ENCODE assay signal across 25 mouse cellular contexts in genomic region chr7:44792781-44793180, GRCm38 (mm10). TPM values are rescaled to one million over a fixed set of nuclear protein-coding genes. Genes with fewer than 3 reads are reported as not detected.
DNase-seq lines count a peak whose midpoint lies in the region; ATAC-seq lines count a peak whose summit lies in the region.
"Had no signal": no experiment of that assay in that cellular context is flagged by ENCODE, and none has a peak within 500 bp of the region (broad histone marks: within the 10 kb centered on the region; RNA-seq: fewer than 3 reads in every experiment).

No protein-coding gene starts in this region.

- no peaks in the 10 kb centered on the region for H3K36me3 ChIP-seq in intestine, embryonic 14.5 days (ENCODE audit: control insufficient read depth, insufficient read depth, low read length)
- H3K36me3 ChIP-seq in intestine, embryonic 16.5 days (ENCODE audit: control insufficient read depth, insufficient read depth, low read length): no peaks in the 10 kb centered on the region
- no peaks in the 10 kb centered on the region for H3K36me3 ChIP-seq in megakaryocyte, embryonic 14.5 days (replicated peaks; ENCODE audit: low read length)
- H3K36me3 ChIP-seq in macrophage (ENCODE audit: inconsistent target): no peaks in the 10 kb centered on the region
- H3K36me3 ChIP-seq: embryonic facial prominence, embryonic 15.5 days; forebrain, embryonic 10.5 days; G1E; heart, embryonic 13.5 days; hindbrain, embryonic 13.5 days had no signal

- peak; percentile 20 for DNase-seq in intestine, embryonic 14.5 days (ENCODE audit: low spot score)
- no peak for DNase-seq in left cerebral cortex, postnatal 4 days
- DNase-seq: adrenal gland, adult 8-10 months; adrenal gland, postnatal 36 days; B cell, adult 2 months; cerebellum, adult 11 months; cerebellum, adult 8-10 months; cerebellum, postnatal 14 days; embryo, embryonic 11 days; gastrocnemius, adult 2 months; gastrocnemius, postnatal 36 days; heart, adult 18-20 months had no signal

- intact Hi-C loops in left cerebral cortex, postnatal 4 days (cut with DNase I): no loop called here

- ATAC-seq in intestine, embryonic 14.5 days (replicated peaks; ENCODE audit: low FRiP score, low TSS enrichment, low read depth): no peak
- ATAC-seq in intestine, embryonic 16.5 days: no peak
- ATAC-seq in megakaryocyte, adult 5-6 weeks (ENCODE audit: poor library complexity, severe bottlenecking): no peak
- ATAC-seq: CD4-positive, CD25-positive, alpha-beta regulatory T cell, adult 4 months; forebrain, embryonic 14.5 days; hindbrain, postnatal 0 days had no signal

- no peak overlapping the region for H3K27ac ChIP-seq in intestine, embryonic 14.5 days (ENCODE audit: low read depth)
- H3K27ac ChIP-seq in intestine, embryonic 16.5 days (ENCODE audit: low read length): no peak overlapping the region
- peak overlapping the region; percentile 88 for H3K27ac ChIP-seq in macrophage
- H3K27ac ChIP-seq: embryonic facial prominence, embryonic 15.5 days; forebrain, embryonic 10.5 days; gastrocnemius, adult 2 months; heart, embryonic 13.5 days; hindbrain, embryonic 13.5 days; hindbrain, postnatal 0 days had no signal

- no peak overlapping the region for H3K9ac ChIP-seq in intestine, embryonic 14.5 days (ENCODE audit: low read length)
- H3K9ac ChIP-seq in intestine, embryonic 16.5 days (ENCODE audit: low read depth, low read length): no peak overlapping the region
- H3K9ac ChIP-seq: embryonic facial prominence, embryonic 15.5 days; heart, embryonic 13.5 days; hindbrain, embryonic 13.5 days had no signal

- no peaks in the 10 kb centered on the region for H3K79me2 ChIP-seq in macrophage (ENCODE audit: inconsistent target)

- 85% methylated on average over 6 of the region's 6 CpGs for WGBS in intestine, embryonic 14.5 days
- 82% methylated on average over 6 of the region's 6 CpGs for WGBS in intestine, embryonic 16.5 days
- WGBS in macrophage (ENCODE audit: missing documents): 50% methylated on average over 6 of the region's 6 CpGs

- H3K4me2 ChIP-seq in intestine, embryonic 14.5 days (ENCODE audit: low read length): no peak overlapping the region
- no peak overlapping the region for H3K4me2 ChIP-seq in intestine, embryonic 16.5 days (ENCODE audit: low read depth, low read length)
- H3K4me2 ChIP-seq: embryonic facial prominence, embryonic 15.5 days; heart, embryonic 13.5 days; hindbrain, embryonic 13.5 days had no signal

- no peak overlapping the region for H3K4me3 ChIP-seq in intestine, embryonic 14.5 days (ENCODE audit: low read depth, low read length)
- H3K4me3 ChIP-seq in intestine, embryonic 16.5 days (ENCODE audit: low read length): no peak overlapping the region
- H3K4me3 ChIP-seq in megakaryocyte, embryonic 14.5 days (replicated peaks): peak overlapping the region; percentile 75
- H3K4me3 ChIP-seq in macrophage (ENCODE audit: inconsistent target): no peak overlapping the region
- H3K4me3 ChIP-seq: embryonic facial prominence, embryonic 15.5 days; erythroblast, embryonic 14.5 days; forebrain, embryonic 10.5 days; gastrocnemius, adult 2 months; heart, embryonic 13.5 days; hindbrain, embryonic 13.5 days had no signal

- H3K4me1 ChIP-seq in intestine, embryonic 14.5 days (replicated peaks; ENCODE audit: control insufficient read depth, insufficient read depth, low read length): no peaks in the 10 kb centered on the region
- H3K4me1 ChIP-seq in intestine, embryonic 16.5 days (ENCODE audit: control insufficient read depth, insufficient read depth, low read length): no peaks in the 10 kb centered on the region
- peaks cover 55% of the 10 kb centered on the region for H3K4me1 ChIP-seq in megakaryocyte, embryonic 14.5 days
- H3K4me1 ChIP-seq: embryonic facial prominence, embryonic 15.5 days; forebrain, embryonic 10.5 days; heart, embryonic 13.5 days; hindbrain, embryonic 13.5 days had no signal

- no peaks in the 10 kb centered on the region for H3K9me3 ChIP-seq in intestine, embryonic 14.5 days (ENCODE audit: control insufficient read depth, low read length)
- H3K9me3 ChIP-seq in intestine, embryonic 16.5 days (ENCODE audit: control insufficient read depth, low read length): no peaks in the 10 kb centered on the region
- peaks cover 32% of the 10 kb centered on the region for H3K9me3 ChIP-seq in megakaryocyte, embryonic 14.5 days
- H3K9me3 ChIP-seq: embryonic facial prominence, embryonic 15.5 days; hindbrain, embryonic 13.5 days had no signal

- H3K27me3 ChIP-seq in intestine, embryonic 14.5 days (replicated peaks; ENCODE audit: control insufficient read depth, insufficient read depth, low read length): no peaks in the 10 kb centered on the region
- no peaks in the 10 kb centered on the region for H3K27me3 ChIP-seq in intestine, embryonic 16.5 days (replicated peaks; ENCODE audit: control insufficient read depth, insufficient read depth, low read length)
- H3K27me3 ChIP-seq in megakaryocyte, embryonic 14.5 days (replicated peaks): peaks cover 15% of the 10 kb centered on the region
- H3K27me3 ChIP-seq: embryonic facial prominence, embryonic 15.5 days; hindbrain, embryonic 13.5 days had no signal

RNA-seq across cellular contexts. Expression of gene Nup62, which starts 23.1 kb away (rescaled TPM):
- polyA plus RNA-seq in intestine, embryonic 14.5 days (2014; fragmentation: Nextera tagmentation; extraction: Ambion mirVana): 65.8 and 68.8 TPM in 2 replicates
- 78.7 and 87.8 TPM in 2 replicates for polyA plus RNA-seq in intestine, embryonic 16.5 days (2015; fragmentation: Nextera tagmentation; extraction: Ambion mirVana)
- 59.4 and 135 TPM in 2 replicates for polyA plus RNA-seq in megakaryocyte, embryonic 14.5 days (2012; ENCODE audit: insufficient read depth, low replicate concordance)
- total RNA-seq in megakaryocyte, adult 5-6 weeks (2015): 25.3 and 28.5 TPM in 2 replicates
- 55.7 and 65.8 TPM in 2 replicates for total RNA-seq in megakaryocyte, adult 5-6 weeks (2017)
- total RNA-seq in macrophage (2018; cell fraction: chromatin; rRNA removed): 10 to 100 TPM in 24 of 26 experiments, 1 to 10 TPM in 2; 7.9 to 35.5 (median 17.8) TPM
- total RNA-seq in macrophage (2018; cell fraction: cytosol; rRNA removed): 10 to 100 TPM; 41.8 to 65.9 (median 52.2) TPM
- 10 to 100 TPM; 17.7 to 43.3 (median 33.1) TPM for total RNA-seq in macrophage (2018; cell fraction: nucleus; rRNA removed)
- 60.3 to 113 TPM (median 73.8 TPM) in 3 replicates for polyA plus RNA-seq in macrophage (2018)
- 10 to 100 TPM; 50.3 to 51.1 TPM for total RNA-seq in left cerebral cortex, postnatal 4 days (2021)

RNA-seq across cellular contexts. Expression of gene Il4i1, which starts 23.4 kb away (rescaled TPM):
- polyA plus RNA-seq in intestine, embryonic 14.5 days (2014; fragmentation: Nextera tagmentation; extraction: Ambion mirVana): 2.0 TPM in 2 replicates
- polyA plus RNA-seq in intestine, embryonic 16.5 days (2015; fragmentation: Nextera tagmentation; extraction: Ambion mirVana): 1.5 and 1.8 TPM in 2 replicates
- polyA plus RNA-seq in megakaryocyte, embryonic 14.5 days (2012; ENCODE audit: insufficient read depth, low replicate concordance): 3.0 and 3.6 TPM in 2 replicates
- 0.38 and 1.9 TPM in 2 replicates for total RNA-seq in megakaryocyte, adult 5-6 weeks (2015)
- 1.5 TPM in 1 of 2 replicates, not detected in the other for total RNA-seq in megakaryocyte, adult 5-6 weeks (2017)
- 100 to 1,000 TPM in 1 of 26 experiments, 10 to 100 TPM in 22, 1 to 10 TPM in 3; 6.1 to 148 (median 24.7) TPM for total RNA-seq in macrophage (2018; cell fraction: chromatin; rRNA removed)
- 10 to 100 TPM in 3 of 26 experiments, 1 to 10 TPM in 23; 1.1 to 21.6 (median 4.6) TPM for total RNA-seq in macrophage (2018; cell fraction: cytosol; rRNA removed)
- total RNA-seq in macrophage (2018; cell fraction: nucleus; rRNA removed): 100 to 1,000 TPM in 2 of 26 experiments, 10 to 100 TPM in 23, 1 to 10 TPM in 1; 9.4 to 314 (median 22.8) TPM
- 2.3 to 2.8 TPM (median 2.7 TPM) in 3 replicates for polyA plus RNA-seq in macrophage (2018)
- total RNA-seq in left cerebral cortex, postnatal 4 days (2021): 1 to 10 TPM; 1.0 TPM

RNA-seq across cellular contexts. Expression of gene Atf5, which starts 23.7 kb away (rescaled TPM):
- 2.4 and 3.0 TPM in 2 replicates for polyA plus RNA-seq in intestine, embryonic 14.5 days (2014; fragmentation: Nextera tagmentation; extraction: Ambion mirVana)
- polyA plus RNA-seq in intestine, embryonic 16.5 days (2015; fragmentation: Nextera tagmentation; extraction: Ambion mirVana): 4.9 and 5.5 TPM in 2 replicates
- polyA plus RNA-seq in megakaryocyte, embryonic 14.5 days (2012; ENCODE audit: insufficient read depth, low replicate concordance): 279 and 321 TPM in 2 replicates
- 2.1 and 2.6 TPM in 2 replicates for total RNA-seq in megakaryocyte, adult 5-6 weeks (2015)
- total RNA-seq in megakaryocyte, adult 5-6 weeks (2017): 1.9 and 5.3 TPM in 2 replicates
- total RNA-seq in macrophage (2018; cell fraction: chromatin; rRNA removed): 10 to 100 TPM in 16 of 26 experiments, 1 to 10 TPM in 10; 4.9 to 59.2 (median 10.8) TPM
- 10 to 100 TPM; 34.7 to 78.3 (median 52.0) TPM for total RNA-seq in macrophage (2018; cell fraction: cytosol; rRNA removed)
- 10 to 100 TPM; 17.6 to 77.3 (median 31.7) TPM for total RNA-seq in macrophage (2018; cell fraction: nucleus; rRNA removed)
- 29.8 to 55.7 TPM (median 36.4 TPM) in 3 replicates for polyA plus RNA-seq in macrophage (2018)
- total RNA-seq in left cerebral cortex, postnatal 4 days (2021): 10 to 100 TPM; 22.6 to 23.5 TPM

RNA-seq across cellular contexts. Expression of gene Zfp473, which starts 41.9 kb away (rescaled TPM):
- 3.6 and 4.2 TPM in 2 replicates for polyA plus RNA-seq in intestine, embryonic 14.5 days (2014; fragmentation: Nextera tagmentation; extraction: Ambion mirVana)
- polyA plus RNA-seq in intestine, embryonic 16.5 days (2015; fragmentation: Nextera tagmentation; extraction: Ambion mirVana): 1.8 and 2.0 TPM in 2 replicates
- polyA plus RNA-seq in megakaryocyte, embryonic 14.5 days (2012; ENCODE audit: insufficient read depth, low replicate concordance): 0.12 TPM in 1 of 2 replicates, not detected in the other
- total RNA-seq in megakaryocyte, adult 5-6 weeks (2015): 1.4 and 1.5 TPM in 2 replicates
- 1.8 and 2.3 TPM in 2 replicates for total RNA-seq in megakaryocyte, adult 5-6 weeks (2017)
- total RNA-seq in macrophage (2018; cell fraction: chromatin; rRNA removed): 1 to 10 TPM in 16 of 26 experiments, under 1 TPM in 10; 0.26 to 4.0 (median 1.3) TPM
- total RNA-seq in macrophage (2018; cell fraction: cytosol; rRNA removed): under 1 TPM in 25 of 26 experiments, not detected in 1; 0.09 to 0.80 (median 0.38) TPM
- 1 to 10 TPM in 11 of 26 experiments, under 1 TPM in 14, not detected in 1; 0.19 to 2.9 (median 0.89) TPM for total RNA-seq in macrophage (2018; cell fraction: nucleus; rRNA removed)
- 0.23 to 0.60 TPM (median 0.30 TPM) in 3 replicates for polyA plus RNA-seq in macrophage (2018)
- total RNA-seq in left cerebral cortex, postnatal 4 days (2021): under 1 TPM; 0.84 to 0.91 TPM
- total RNA-seq: gastrocnemius, postnatal 36 days; heart, adult 18-20 months had no signal

RNA-seq across cellular contexts. Expression of gene Vrk3, which starts 44.6 kb away (rescaled TPM):
- polyA plus RNA-seq in intestine, embryonic 14.5 days (2014; fragmentation: Nextera tagmentation; extraction: Ambion mirVana): 38.0 and 40.3 TPM in 2 replicates
- polyA plus RNA-seq in intestine, embryonic 16.5 days (2015; fragmentation: Nextera tagmentation; extraction: Ambion mirVana): 47.3 and 48.5 TPM in 2 replicates
- 63.8 and 68.6 TPM in 2 replicates for polyA plus RNA-seq in megakaryocyte, embryonic 14.5 days (2012; ENCODE audit: insufficient read depth, low replicate concordance)
- total RNA-seq in megakaryocyte, adult 5-6 weeks (2015): 48.8 and 53.1 TPM in 2 replicates
- total RNA-seq in megakaryocyte, adult 5-6 weeks (2017): 51.5 and 52.3 TPM in 2 replicates
- 100 to 1,000 TPM in 2 of 26 experiments, 10 to 100 TPM in 24; 40.0 to 125 (median 68.7) TPM for total RNA-seq in macrophage (2018; cell fraction: chromatin; rRNA removed)
- total RNA-seq in macrophage (2018; cell fraction: cytosol; rRNA removed): 10 to 100 TPM; 24.5 to 46.9 (median 41.9) TPM
- 10 to 100 TPM; 28.3 to 78.2 (median 43.7) TPM for total RNA-seq in macrophage (2018; cell fraction: nucleus; rRNA removed)
- polyA plus RNA-seq in macrophage (2018): 25.2 to 68.8 TPM (median 45.1 TPM) in 3 replicates
- 10 to 100 TPM; 19.6 to 25.9 TPM for total RNA-seq in left cerebral cortex, postnatal 4 days (2021)
